Mouse (Mus musculus): ENCODE results near the gene Plxnd1.

Gene Plxnd1

GRCm38 (mm10) chr6:115998758-115999157 is 4.0 kb upstream of the Plxnd1 start:
- DNase-seq, result no peak

GRCm38 (mm10) chr6:115997726-115998311 is 3.0 kb upstream of the Plxnd1 start:
- DNase-seq, result no peak

- no peak for DNase-seq
These were observed 1.5 kb upstream of the Plxnd1 start for GRCm38 (mm10) chr6:115996171-115996851.

GRCm38 (mm10) chr6:115995531-115995941 is 731 bp upstream of the Plxnd1 start:
- DNase-seq, result no peak

GRCm38 (mm10) chr6:115994146-115994876 is 494 bp downstream of the Plxnd1 start:
- no peak for DNase-seq

GRCm38 (mm10) chr6:115993463-115994145 is 1.2 kb downstream of the Plxnd1 start:
- no peak for DNase-seq

- no peak for DNase-seq
These were observed 1.8 kb downstream of the Plxnd1 start for GRCm38 (mm10) chr6:115992981-115993380.

- no peak for DNase-seq
These were observed 2.8 kb downstream of the Plxnd1 start for GRCm38 (mm10) chr6:115991881-115992620.

GRCm38 (mm10) chr6:115991108-115991880 is 3.5 kb downstream of the Plxnd1 start:
- DNase-seq, result no peak

- DNase-seq, result no peak
These were observed 4.3 kb downstream of the Plxnd1 start for GRCm38 (mm10) chr6:115990479-115990878.

- no peak for DNase-seq
These were observed 4.7 kb downstream of the Plxnd1 start for GRCm38 (mm10) chr6:115990056-115990455.

- no peak for DNase-seq
These were observed 5.2 kb downstream of the Plxnd1 start for GRCm38 (mm10) chr6:115989607-115990006.

GRCm38 (mm10) chr6:115989032-115989431 is 5.8 kb downstream of the Plxnd1 start:
- no peak for DNase-seq

GRCm38 (mm10) chr6:115987096-115987747 is 7.6 kb downstream of the Plxnd1 start:
- no peak for DNase-seq

GRCm38 (mm10) chr6:115986472-115987095 is 8.2 kb downstream of the Plxnd1 start:
- DNase-seq, result no peak

GRCm38 (mm10) chr6:115985622-115986021 is 9.2 kb downstream of the Plxnd1 start:
- no peak for DNase-seq

GRCm38 (mm10) chr6:115984580-115984979 is 10.2 kb downstream of the Plxnd1 start:
- DNase-seq, result no peak

GRCm38 (mm10) chr6:115983306-115984038 is 11.3 kb downstream of the Plxnd1 start:
- no peak for DNase-seq

- no peak for DNase-seq
These were observed 11.9 kb downstream of the Plxnd1 start for GRCm38 (mm10) chr6:115982889-115983288.

- DNase-seq, result no peak
These were observed 16.2 kb downstream of the Plxnd1 start for GRCm38 (mm10) chr6:115978596-115978995.

Data from cerebellum, adult 8-10 months (tissue).